Mouse (Mus musculus): Measurements from ENCODE around the gene Mast1. TPM values are rescaled to one million over a fixed set of nuclear protein-coding genes. Genes with fewer than 3 reads are reported as not detected.
A peak's percentile ranks its signal among the peaks of the same experiment; 100 is the strongest.

Mast1 gene
- total and polyA plus RNA-seq, 2 experiments from 2014 or later: not detected

GRCm38 (mm10) chr8:84913960-84914359, 23.2 kb downstream of the Mast1 start:
- Histone ChIP-seq H3K27ac (ENCODE audit: low read depth) (no peak overlapping the region), H3K36me3 (replicated peaks; ENCODE audit: control insufficient read depth, insufficient read depth, low read length) (no peaks in the 10 kb centered on the region), H3K27me3 (ENCODE audit: control insufficient read depth, insufficient read depth, low read length) (peaks cover 69% of the 10 kb centered on the region), H3K9ac (replicated peaks; ENCODE audit: low read depth, low read length) (no peak overlapping the region), H3K4me2 (ENCODE audit: low read depth, low read length) (peak overlapping the region; percentile 70; the same call in 1 of the 2 replicates), H3K4me3 (ENCODE audit: low read depth, low read length) (no peak overlapping the region), H3K9me3 (replicated peaks; ENCODE audit: control insufficient read depth, low read length) (peaks cover 5% of the 10 kb centered on the region), H3K4me1 (ENCODE audit: control insufficient read depth, insufficient read depth) (peaks cover 9% of the 10 kb centered on the region; the same call in 1 of the 2 replicates)
- TF ChIP-seq CTCF (IDR thresholded peaks at IDR 0.05; ENCODE audit: low read depth) (no peak), EP300 (IDR thresholded peaks at IDR 0.05; ENCODE audit: low read depth) (no peak)
- ATAC-seq (ENCODE audit: insufficient read depth, low read depth): no peak
- DNase-seq (ENCODE audit: low spot score): no peak
- 33% methylated on average over 4 of the region's 4 CpGs for WGBS

GRCm38 (mm10) chr8:84913502-84913900, 23.7 kb downstream of the Mast1 start:
- Histone ChIP-seq H3K27ac (ENCODE audit: low read depth) (no peak overlapping the region), H3K4me1 (ENCODE audit: control insufficient read depth, insufficient read depth) (peaks cover 9% of the 10 kb centered on the region; the same call in 1 of the 2 replicates), H3K9me3 (replicated peaks; ENCODE audit: control insufficient read depth, low read length) (peaks cover 5% of the 10 kb centered on the region), H3K9ac (replicated peaks; ENCODE audit: low read depth, low read length) (peak overlapping the region; percentile 23; the same call in 1 of the 2 replicates), H3K4me2 (ENCODE audit: low read depth, low read length) (peak overlapping the region; percentile 70), H3K27me3 (ENCODE audit: control insufficient read depth, insufficient read depth, low read length) (peaks cover 65% of the 10 kb centered on the region), H3K4me3 (ENCODE audit: low read depth, low read length) (peak overlapping the region; percentile 43), H3K36me3 (replicated peaks; ENCODE audit: control insufficient read depth, insufficient read depth, low read length) (no peaks in the 10 kb centered on the region)
- 7% methylated on average over 9 of the region's 9 CpGs for WGBS
- ATAC-seq (ENCODE audit: insufficient read depth, low read depth) (no peak), DNase-seq (ENCODE audit: low spot score) (no peak)
- no peak for TF ChIP-seq CTCF (IDR thresholded peaks at IDR 0.05; ENCODE audit: low read depth)
- no peak for TF ChIP-seq EP300 (IDR thresholded peaks at IDR 0.05; ENCODE audit: low read depth)

- Histone ChIP-seq H3K9me3 (replicated peaks; ENCODE audit: control insufficient read depth, low read length) (peaks cover 5% of the 10 kb centered on the region), H3K9ac (replicated peaks; ENCODE audit: low read depth, low read length) (peak overlapping the region; percentile 23; the same call in 1 of the 2 replicates), H3K36me3 (replicated peaks; ENCODE audit: control insufficient read depth, insufficient read depth, low read length) (no peaks in the 10 kb centered on the region), H3K4me1 (ENCODE audit: control insufficient read depth, insufficient read depth) (peaks cover 9% of the 10 kb centered on the region; the same call in 1 of the 2 replicates), H3K27me3 (ENCODE audit: control insufficient read depth, insufficient read depth, low read length) (peaks cover 62% of the 10 kb centered on the region), H3K4me3 (ENCODE audit: low read depth, low read length) (peak overlapping the region; percentile 43), H3K27ac (ENCODE audit: low read depth) (no peak overlapping the region), H3K4me2 (ENCODE audit: low read depth, low read length) (peak overlapping the region; percentile 70)
- 1% methylated on average over 55 of the region's 55 CpGs for WGBS
- DNase-seq (ENCODE audit: low spot score) (peak; percentile 44), ATAC-seq (ENCODE audit: insufficient read depth, low read depth) (no peak)
- TF ChIP-seq EP300 (IDR thresholded peaks at IDR 0.05; ENCODE audit: low read depth): no peak
- TF ChIP-seq CTCF (IDR thresholded peaks at IDR 0.05; ENCODE audit: low read depth): no peak
Observed at GRCm38 (mm10) chr8:84912895-84913501, 24.2 kb downstream of the Mast1 start.

GRCm38 (mm10) chr8:84912391-84912790, 24.8 kb downstream of the Mast1 start:
- peaks cover 9% of the 10 kb centered on the region; the same call in 1 of the 2 replicates for H3K4me1 ChIP-seq (ENCODE audit: control insufficient read depth, insufficient read depth)
- peaks cover 5% of the 10 kb centered on the region for H3K9me3 ChIP-seq (replicated peaks; ENCODE audit: control insufficient read depth, low read length)
- no peak for ATAC-seq (ENCODE audit: insufficient read depth, low read depth)
- no peak overlapping the region for H3K9ac ChIP-seq (replicated peaks; ENCODE audit: low read depth, low read length)
- H3K4me3 ChIP-seq (ENCODE audit: low read depth, low read length): peak overlapping the region; percentile 43
- H3K4me2 ChIP-seq (ENCODE audit: low read depth, low read length): peak overlapping the region; percentile 70
- no peaks in the 10 kb centered on the region for H3K36me3 ChIP-seq (replicated peaks; ENCODE audit: control insufficient read depth, insufficient read depth, low read length)
- peaks cover 56% of the 10 kb centered on the region for H3K27me3 ChIP-seq (ENCODE audit: control insufficient read depth, insufficient read depth, low read length)
- WGBS: 21% methylated on average over 27 of the region's 27 CpGs
- no peak overlapping the region for H3K27ac ChIP-seq (ENCODE audit: low read depth)
- no peak for DNase-seq (ENCODE audit: low spot score)
- TF ChIP-seq EP300 (IDR thresholded peaks at IDR 0.05; ENCODE audit: low read depth) (no peak), CTCF (IDR thresholded peaks at IDR 0.05; ENCODE audit: low read depth) (no peak)

- TF ChIP-seq EP300 (IDR thresholded peaks at IDR 0.05; ENCODE audit: low read depth) (no peak), CTCF (IDR thresholded peaks at IDR 0.05; ENCODE audit: low read depth) (no peak)
- Histone ChIP-seq H3K4me3 (ENCODE audit: low read depth, low read length) (no peak overlapping the region), H3K9ac (replicated peaks; ENCODE audit: low read depth, low read length) (no peak overlapping the region), H3K9me3 (replicated peaks; ENCODE audit: control insufficient read depth, low read length) (peaks cover 5% of the 10 kb centered on the region), H3K4me2 (ENCODE audit: low read depth, low read length) (no peak overlapping the region), H3K27ac (ENCODE audit: low read depth) (no peak overlapping the region), H3K4me1 (ENCODE audit: control insufficient read depth, insufficient read depth) (peaks cover 9% of the 10 kb centered on the region; the same call in 1 of the 2 replicates), H3K36me3 (replicated peaks; ENCODE audit: control insufficient read depth, insufficient read depth, low read length) (no peaks in the 10 kb centered on the region), H3K27me3 (ENCODE audit: control insufficient read depth, insufficient read depth, low read length) (peaks cover 52% of the 10 kb centered on the region)
- no peak for DNase-seq (ENCODE audit: low spot score)
- WGBS: 85% methylated on average over 9 of the region's 9 CpGs
- ATAC-seq (ENCODE audit: insufficient read depth, low read depth): no peak
Observed at GRCm38 (mm10) chr8:84911854-84912253, 25.3 kb downstream of the Mast1 start.
